Mouse (Mus musculus) layer of hippocampus, adult 18-20 months (tissue): ENCODE results near the gene Qrich1. TPM values are rescaled to one million over a fixed set of nuclear protein-coding genes. Genes with fewer than 3 reads are reported as not detected.
"Not testable (repeated sequence)": the region's sequence is repeated elsewhere in the genome, so short reads cannot be mapped to it uniquely, and the experiment has no call there.

Source experiments
- DNase-seq, 2 experiments: peaks; one replicate each; pipeline ENCODE4 v3.0.0; 2022; ENCODE audit warnings: low spot score in 2 of 2
- microRNA-seq, 2 experiments: library from miRNA; unstranded; fragments of <30 nt; microRNA quantifications; one replicate each; pipeline ENCODE4 v1.2.0; 2021
- total RNA-seq, 2 experiments: library from RNA; stranded (reverse); gene quantifications; 2 replicates each; pipeline ENCODE4 v1.2.3; 2021

Qrich1 gene
- total RNA-seq, 2 experiments from 2014 or later, result 143 to 150 TPM

DNA sequence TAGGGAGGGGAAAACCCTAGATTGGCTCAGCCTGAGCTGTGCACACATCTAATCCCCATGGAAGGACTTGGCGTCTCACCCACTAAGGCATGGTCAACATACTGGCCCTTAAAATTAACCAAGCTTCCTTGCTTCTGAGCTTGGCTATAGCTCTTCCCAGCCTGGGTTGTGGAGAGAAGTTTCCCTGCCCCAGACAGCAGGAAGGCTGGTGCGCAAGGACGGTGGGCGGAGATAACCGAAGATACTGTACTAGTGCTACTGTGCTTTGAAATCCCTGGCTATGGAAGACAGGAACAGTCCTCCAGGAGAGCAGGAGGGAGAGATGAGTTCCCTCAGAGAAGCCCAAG, 62.7 kb downstream of the Qrich1 start:
- peak in 1 of 2 experiments; percentile 61 for DNase-seq

DNA sequence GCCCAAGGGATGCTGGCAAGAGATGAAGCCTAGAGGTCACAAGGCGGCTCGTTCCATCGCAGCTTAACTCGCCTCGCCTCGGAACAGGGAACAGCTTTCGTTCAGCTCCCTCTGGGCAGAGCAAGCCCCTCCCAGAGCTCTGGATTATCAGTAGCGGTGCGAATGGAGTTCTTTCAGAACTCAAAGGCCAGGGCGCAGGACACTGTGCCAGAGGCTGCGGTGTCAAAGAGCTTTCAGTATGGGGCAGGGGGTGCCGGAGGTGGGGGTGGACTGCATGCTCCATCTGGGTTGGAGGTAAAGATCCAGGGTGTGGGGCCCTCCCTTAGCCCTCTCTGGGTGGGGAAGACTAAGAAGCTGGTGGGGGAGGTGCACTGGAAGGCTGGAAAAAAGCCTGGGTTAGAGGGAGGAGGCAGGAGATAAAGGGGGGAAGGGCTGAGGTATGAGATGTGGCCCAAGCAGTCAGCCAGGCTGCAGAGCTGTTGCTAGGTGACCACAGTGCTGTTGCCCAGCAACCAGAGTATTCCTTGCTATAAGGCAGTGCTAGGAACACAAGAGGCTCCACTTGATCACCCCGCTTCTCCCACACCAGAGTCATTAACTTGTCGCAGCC, 71.1 kb downstream of the Qrich1 start:
- DNase-seq, result peak; percentile 86 to 94

DNA sequence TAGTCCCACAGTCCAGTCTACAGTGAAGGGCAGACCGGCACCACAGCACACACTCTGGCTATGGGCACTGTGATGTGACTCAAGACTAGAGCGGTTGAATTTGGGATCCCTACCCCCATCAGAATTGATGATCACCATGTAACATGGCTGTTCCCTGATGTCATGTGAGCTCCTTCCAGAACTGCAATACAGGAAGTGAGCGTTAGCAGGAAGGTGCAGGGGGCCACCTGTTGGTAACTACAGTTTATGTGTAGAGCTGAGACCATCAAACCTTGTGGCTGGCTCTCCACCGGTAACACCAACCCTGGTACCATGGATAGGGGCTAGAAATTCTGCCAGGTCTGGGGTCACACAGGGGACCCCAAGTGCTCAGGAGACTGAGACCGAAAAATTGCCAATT, 72.6 kb downstream of the Qrich1 start:
- no peak for DNase-seq

DNA sequence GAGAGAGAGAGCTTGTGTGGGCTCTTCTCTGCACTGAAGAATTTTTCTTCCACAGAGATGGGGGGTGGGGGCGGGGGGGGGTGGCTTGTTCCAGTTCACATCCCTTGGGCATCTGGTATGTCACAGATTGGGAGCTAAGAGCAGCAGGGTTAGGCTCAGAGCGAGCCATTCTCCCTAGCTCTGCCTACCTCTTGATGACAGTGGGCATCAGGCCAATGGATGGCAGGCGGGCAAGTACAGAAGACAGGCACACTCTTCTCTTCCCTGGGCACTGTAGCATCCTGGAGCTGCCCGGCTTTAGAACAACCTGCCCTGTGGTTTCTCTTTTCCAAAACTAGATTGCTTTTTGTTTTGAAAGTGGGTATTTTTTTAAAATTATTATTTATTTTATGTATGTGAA, 74.9 kb downstream of the Qrich1 start:
- DNase-seq, result peak in 1 of 2 experiments; percentile 60

DNA sequence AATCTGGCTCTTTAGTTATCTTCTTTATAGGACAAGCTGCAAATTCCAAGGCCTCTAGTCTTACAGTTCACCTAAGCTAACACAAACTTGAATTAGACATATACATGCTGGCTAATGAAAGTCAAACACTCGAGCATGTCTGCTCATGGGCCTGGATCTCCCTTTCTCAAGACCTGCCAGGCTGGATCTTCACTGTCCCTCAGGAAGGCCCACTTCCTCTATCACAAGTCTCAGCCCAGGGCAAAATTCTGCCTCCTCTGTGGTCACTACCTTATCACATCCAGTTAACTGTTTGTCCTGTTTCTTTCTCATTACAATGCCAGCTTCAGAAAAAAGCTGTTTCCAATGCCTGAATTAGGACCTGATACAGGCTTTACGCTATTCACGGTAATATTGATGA, 77.7 kb downstream of the Qrich1 start:
- no peak for DNase-seq

DNA sequence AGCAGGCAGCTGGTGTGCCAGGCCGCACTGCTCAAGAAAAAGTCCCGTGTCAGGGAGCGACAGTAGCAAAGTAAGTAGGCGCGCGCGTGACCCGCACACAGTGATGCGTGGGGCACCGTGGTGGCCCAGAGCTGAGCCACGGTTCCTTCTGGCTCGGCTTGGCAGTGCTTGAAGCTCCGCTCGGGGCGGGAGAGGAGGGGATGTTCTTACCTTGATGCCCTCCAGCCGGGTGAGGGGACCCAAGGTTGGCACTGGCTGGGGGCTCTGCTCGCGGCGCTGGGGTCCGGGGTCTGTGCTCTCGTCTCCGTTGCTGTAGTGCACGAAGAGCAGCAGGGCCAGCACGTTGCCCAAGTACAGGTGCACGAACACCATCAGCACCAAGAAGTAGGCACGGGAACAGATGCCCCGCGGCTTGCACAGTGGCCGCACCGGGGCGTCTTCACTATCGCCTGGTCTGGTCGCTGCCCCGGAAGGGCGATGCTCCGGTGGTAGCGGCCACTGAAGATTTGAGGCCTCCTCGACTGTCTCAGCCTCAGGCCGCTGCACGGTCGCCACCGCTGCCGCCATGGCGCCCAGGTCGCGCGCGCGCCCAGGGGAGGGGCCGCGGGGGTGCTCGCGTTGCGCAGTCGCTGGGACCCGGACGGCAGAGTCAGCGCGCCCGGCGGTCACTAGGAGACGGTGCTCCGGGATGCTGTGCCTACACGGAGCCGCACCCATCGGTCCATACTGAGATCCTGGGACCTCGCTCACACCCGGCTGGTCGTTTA, 80.6 kb downstream of the Qrich1 start, which contains the start of gene P4htm:
Gene P4htm, minus strand, starts transcription at position 670 of the 767 bp plus-strand sequence.
- peak; percentile 72 to 85 for DNase-seq

DNA sequence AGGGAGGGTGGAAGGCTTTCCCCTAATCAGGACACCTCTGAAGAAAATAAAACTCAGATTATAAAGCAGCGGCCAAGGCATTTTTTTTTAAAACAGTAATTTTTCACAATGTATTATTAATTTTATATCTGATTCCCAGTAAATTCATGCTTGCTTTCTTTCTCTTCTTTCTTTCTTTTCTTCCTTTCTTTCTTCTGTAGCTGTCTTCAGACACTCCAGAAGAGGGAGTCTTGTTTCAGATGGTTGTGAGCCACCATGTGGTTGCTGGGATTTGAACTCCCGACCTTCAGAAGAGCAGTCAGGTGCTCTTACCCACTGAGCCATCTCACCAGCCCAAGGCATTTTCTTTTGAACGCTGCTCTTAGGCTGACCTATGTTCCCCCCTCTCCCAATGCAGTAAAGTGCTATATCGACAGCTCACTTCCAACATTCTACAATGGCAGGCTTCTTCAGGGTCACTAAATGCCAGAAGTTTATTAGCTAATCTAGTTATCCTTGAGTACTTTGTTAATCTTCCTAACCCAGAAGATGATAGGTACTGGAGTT, 82.5 kb downstream of the Qrich1 start:
- DNase-seq, result no peak

DNA sequence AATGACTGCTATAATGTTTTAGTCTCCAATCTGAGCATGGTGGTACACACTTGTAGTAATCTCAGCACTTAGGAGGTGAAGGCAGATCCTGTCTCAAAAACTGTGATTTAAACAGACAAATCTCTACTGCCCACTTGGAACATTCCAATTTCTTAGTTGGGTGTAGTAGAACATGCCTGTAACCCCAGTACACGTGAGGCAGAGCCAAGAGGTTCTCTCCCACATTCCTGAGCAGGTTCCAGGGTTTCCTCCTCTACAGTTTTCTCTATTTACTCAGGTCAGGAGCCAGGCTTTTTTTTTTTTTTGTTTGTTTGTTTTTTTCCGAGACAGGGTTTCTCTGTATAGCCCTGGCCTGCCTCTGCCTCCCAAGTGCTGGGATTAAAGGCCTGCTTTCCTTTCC, 83.4 kb downstream of the Qrich1 start:
- DNase-seq, result no peak

DNA sequence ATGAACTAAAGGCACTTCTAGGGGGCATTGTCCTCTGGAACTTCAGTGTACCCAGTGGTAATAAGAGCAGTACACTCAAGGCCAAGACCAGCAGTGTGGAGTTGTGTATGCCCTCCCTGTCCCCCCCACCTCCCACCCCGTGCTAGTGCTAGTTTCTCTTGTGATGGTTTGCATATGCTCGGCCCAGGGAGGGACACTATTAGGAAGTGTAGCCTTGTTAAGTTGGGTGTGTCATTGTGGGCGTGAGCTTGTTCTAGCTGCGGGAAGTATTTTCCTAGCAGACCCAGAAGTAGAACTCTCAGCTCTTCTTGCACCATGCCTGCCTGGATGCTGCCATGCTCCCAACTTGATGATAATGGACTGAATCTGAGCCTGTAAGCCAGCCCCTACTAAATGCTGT, 85.4 kb downstream of the Qrich1 start:
- DNase-seq, result no peak

DNA sequence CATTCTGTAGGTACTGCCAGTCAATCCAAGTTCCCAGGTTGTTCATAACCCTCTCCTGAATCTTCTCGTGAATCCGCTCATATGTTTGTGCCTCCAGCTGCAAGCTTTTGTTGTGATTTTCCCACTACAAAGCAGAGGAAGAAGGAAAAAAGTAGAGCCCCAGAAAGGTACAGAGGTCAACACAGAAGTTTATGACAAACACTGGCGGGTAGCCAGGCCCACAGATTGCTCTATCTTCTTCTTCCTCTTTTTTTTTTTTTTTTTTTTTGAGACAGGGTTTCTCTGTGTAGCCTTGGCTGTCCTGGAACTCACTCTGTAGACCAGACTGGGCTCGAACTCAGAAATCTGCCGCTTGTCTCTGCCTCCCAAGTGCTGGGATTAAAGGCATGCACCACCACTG, 91.3 kb downstream of the Qrich1 start:
- DNase-seq, result not testable (repeated sequence)

DNA sequence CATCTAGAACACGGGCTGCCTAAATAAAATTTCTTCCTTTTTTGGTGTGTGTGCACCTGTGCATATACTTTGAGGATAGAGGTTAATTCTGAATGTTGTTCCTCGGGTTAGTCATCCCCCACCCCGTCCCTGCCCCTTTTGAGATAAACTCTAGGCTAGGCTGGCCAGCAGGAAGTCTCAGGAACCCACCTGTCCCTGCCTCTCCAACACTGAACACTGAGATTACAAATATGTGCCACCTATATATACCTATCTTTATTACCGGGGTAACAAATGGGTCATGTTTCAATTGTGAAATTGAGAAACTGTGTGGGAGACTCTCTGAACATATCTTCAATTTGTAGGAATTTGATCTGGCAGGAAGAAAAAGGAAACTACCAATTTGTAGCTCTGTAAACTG, 92.3 kb downstream of the Qrich1 start:
- DNase-seq, result no peak

Small RNA genes within 50 kb of the gene (microRNA-seq; reads per million reads assigned to microRNA genes)
- gene Gm24083, result 0 reads per million in 2 experiments
- gene Mir191, result 0 reads per million in 2 experiments
- 625 to 913 reads per million in 2 experiments for gene Mir425

Other genes starting within 250 kb of the Qrich1 start
- gene Nicn1, start 226.4 kb upstream of the Qrich1 start, total RNA-seq, result 100 to 1,000 TPM; 114 to 116 TPM
- gene Amt, start 220.0 kb upstream of the Qrich1 start, total RNA-seq, result 10 to 100 TPM; 30.2 to 33.0 TPM
- 100 to 1,000 TPM; 163 to 172 TPM for gene Rhoa, start 210.7 kb upstream of the Qrich1 start, total RNA-seq
- gene Tcta, start 210.6 kb upstream of the Qrich1 start, total RNA-seq, result 10 to 100 TPM; 29.9 to 31.3 TPM
- 10 to 100 TPM; 58.5 to 70.8 TPM for gene Gpx1, start 177.9 kb upstream of the Qrich1 start, total RNA-seq
- 100 to 1,000 TPM; 102 to 105 TPM for gene Usp4, start 169.0 kb upstream of the Qrich1 start, total RNA-seq
- 1 to 10 TPM; 2.3 to 2.5 TPM for gene 1700102P08Rik, start 124.0 kb upstream of the Qrich1 start, total RNA-seq
- not detected for gene Ccdc36, start 88.3 kb upstream of the Qrich1 start, total RNA-seq
- gene BC048562, start 80.3 kb upstream of the Qrich1 start, total RNA-seq, result not detected
- gene Ccdc71, start 56.3 kb upstream of the Qrich1 start, total RNA-seq, result 10 to 100 TPM; 34.7 to 40.2 TPM
- 10 to 100 TPM; 18.8 to 19.6 TPM for gene Klhdc8b, start 55.2 kb upstream of the Qrich1 start, total RNA-seq
- gene Lamb2, start 37.1 kb upstream of the Qrich1 start, total RNA-seq, result 10 to 100 TPM; 27.5 to 29.5 TPM
- gene Usp19, start 26.2 kb upstream of the Qrich1 start, total RNA-seq, result 100 to 1,000 TPM; 145 to 154 TPM
- 10 to 100 TPM; 74.4 to 83.4 TPM for gene Qars, start 9.1 kb upstream of the Qrich1 start, total RNA-seq
- 10 to 100 TPM; 56.6 to 64.5 TPM for gene Impdh2, start 43.5 kb downstream of the Qrich1 start, total RNA-seq
- 10 to 100 TPM; 73.5 to 75.0 TPM for gene Ndufaf3, start 50.6 kb downstream of the Qrich1 start, total RNA-seq
- 100 to 1,000 TPM in 1 of 2 experiments, 10 to 100 TPM in 1; 95.0 to 105 TPM for gene Dalrd3, start 53.1 kb downstream of the Qrich1 start, total RNA-seq
- 100 to 1,000 TPM; 112 to 123 TPM for gene Wdr6, start 61.9 kb downstream of the Qrich1 start, total RNA-seq
- gene P4htm, start 80.9 kb downstream of the Qrich1 start, total RNA-seq, result 100 to 1,000 TPM; 101 to 102 TPM
- 10 to 100 TPM; 48.7 to 59.4 TPM for gene Arih2, start 132.6 kb downstream of the Qrich1 start, total RNA-seq
- 10 to 100 TPM; 14.4 to 16.7 TPM for gene Slc25a20, start 145.3 kb downstream of the Qrich1 start, total RNA-seq
- gene Prkar2a, start 172.5 kb downstream of the Qrich1 start, total RNA-seq, result 10 to 100 TPM; 44.8 to 49.0 TPM